Mouse (Mus musculus): ENCODE results near the gene Slit3. TPM values are rescaled to one million over a fixed set of nuclear protein-coding genes. Genes with fewer than 3 reads are reported as not detected.

Slit3 gene
- total RNA-seq, 2 experiments from 2014 or later: 9.3 to 9.8 TPM

DNA sequence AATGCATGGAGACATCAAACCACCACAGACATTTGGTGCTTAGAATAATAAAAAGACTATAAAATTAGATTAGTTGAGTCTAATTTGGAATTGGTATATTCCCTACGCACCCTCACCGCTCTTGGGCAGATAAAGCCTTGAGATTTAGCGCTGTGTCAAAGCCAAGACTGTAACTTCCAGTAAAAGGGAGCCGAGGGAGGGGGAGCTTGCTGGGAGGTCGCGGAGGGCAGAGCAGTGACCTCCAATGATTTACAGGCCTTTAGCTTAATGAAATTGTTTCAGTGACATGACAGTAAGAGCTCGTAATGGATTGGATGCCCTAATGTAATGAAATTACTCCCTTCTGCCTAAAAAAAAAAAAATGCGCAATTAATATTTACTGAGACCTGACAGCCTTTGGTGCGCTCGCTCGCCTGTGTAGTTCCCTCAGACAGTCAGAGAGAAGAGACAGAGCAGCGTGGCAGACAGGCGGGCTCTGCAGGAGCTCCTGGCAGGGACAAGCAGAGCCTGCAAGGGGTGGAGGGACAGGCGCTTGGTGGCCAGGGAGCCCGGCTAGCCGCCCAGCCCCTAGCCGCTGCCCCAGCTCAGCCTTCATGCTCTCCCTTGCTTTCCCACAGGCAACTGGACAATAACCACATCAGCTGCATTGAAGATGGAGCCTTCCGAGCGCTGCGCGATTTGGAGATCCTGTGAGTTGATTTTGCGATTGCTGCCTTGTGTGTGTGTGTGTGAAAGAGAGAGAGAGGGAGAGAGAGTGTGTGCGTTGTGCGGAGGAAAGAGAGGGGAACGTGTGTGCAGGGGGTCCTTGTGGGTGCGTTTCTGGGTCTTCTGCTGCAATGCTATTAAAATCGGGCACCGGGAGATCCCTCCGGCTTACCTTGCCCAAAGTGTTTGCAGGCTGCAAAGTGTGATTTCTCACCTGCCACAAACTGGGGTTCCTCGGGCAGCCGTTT is 423.4 kb downstream of the Slit3 start:
- intact Hi-C loops (cut with DNase I): no loop called here
- DNase-seq: no peak

DNA sequence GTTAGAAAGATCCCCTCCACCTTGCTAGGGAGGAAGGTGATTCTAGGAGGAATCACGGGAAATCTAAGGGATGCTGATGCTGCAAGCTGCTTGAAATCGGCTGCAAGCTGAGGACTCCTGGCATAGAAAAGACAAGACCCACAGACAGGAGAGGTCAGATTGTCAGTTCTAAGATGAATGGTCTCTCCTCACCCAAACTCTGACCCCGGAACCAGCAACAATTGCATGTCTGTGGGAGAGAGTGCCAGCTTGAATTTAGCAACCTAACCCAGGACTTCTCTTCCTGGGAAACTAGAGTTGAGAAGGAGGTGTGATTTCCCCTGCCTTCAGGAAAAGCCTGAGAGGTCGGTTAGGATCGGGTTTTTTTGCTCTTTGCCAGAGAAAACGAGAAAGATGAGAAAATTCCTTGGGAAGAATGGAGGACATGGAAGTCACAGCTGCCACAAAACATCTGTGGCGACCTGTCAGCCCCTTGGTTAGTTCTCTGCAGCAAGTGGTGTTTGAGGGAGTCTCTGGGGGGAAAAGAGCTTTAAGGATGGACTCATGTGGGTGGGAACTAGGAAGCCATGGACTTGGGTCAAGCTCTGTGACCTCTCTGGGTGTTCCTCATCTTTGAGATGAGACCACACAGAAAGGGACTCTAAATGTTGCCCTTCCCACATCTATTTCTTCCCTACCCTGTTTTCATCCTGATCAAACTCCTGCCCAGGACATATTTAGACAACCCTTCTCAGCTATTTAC is 425.2 kb downstream of the Slit3 start:
- no peak for DNase-seq
- intact Hi-C loops (cut with DNase I): no loop called here

DNA sequence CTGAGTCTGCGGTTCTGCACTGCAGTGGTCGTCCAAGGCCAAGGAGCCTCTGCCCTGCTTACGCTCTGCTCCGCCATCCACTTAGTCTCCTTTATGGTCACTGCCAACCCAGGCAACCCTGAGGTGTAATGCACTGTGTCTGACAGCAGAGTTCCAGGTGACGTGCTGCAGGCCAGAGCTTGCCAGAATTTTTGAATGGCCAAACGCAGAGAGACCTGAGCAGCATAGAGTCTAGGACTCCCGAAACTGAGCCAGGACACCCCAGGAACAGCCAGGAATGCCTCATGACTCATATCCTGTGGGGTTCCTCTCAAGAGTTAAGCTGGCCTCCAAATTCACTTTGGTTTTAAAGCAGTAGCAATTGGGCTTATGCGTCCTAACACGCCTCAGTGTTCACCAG is 429.0 kb downstream of the Slit3 start:
- DNase-seq: no peak
- intact Hi-C loops (cut with DNase I): no loop called here

DNA sequence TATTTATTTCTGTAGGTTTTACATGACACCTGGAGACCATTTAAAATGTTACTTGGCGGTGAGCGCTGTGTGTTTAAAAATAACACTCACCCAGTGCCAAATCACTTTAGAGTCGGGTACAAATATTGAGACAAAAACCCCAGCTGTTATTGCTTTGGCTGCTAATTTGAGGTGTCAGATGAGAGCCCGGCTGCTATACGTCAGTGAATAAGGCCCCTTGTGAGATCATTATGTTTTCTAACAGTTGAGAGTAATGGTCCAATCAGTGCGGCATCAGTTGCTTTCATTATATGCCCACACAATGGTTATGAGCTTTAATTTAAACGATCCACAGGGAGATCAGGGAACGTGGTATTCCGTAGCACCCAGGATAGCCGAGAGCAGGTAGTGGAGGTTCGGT is 435.2 kb downstream of the Slit3 start:
- intact Hi-C loops (cut with DNase I): no loop called here
- DNase-seq: no peak

DNA sequence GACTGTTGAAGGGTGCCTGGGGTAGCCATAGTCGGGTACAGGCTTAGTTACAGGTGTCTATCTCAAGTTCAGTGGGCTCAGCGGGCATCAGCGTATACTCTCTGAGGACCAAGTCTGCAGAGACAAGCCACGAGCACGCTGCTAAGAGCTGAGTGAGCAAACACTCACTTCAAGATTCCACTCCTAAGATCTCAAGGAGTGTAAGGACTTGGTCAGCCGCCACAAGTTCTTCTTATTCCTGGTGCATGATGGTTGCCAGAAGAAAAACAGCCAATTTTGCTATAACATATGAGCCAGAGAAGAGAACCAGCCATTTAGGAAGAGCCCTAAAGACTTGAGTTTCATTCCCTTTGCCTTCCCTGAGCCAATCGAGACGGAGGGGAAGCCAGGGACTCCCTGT is 436.5 kb downstream of the Slit3 start:
- intact Hi-C loops (cut with DNase I): no loop called here
- no peak for DNase-seq

DNA sequence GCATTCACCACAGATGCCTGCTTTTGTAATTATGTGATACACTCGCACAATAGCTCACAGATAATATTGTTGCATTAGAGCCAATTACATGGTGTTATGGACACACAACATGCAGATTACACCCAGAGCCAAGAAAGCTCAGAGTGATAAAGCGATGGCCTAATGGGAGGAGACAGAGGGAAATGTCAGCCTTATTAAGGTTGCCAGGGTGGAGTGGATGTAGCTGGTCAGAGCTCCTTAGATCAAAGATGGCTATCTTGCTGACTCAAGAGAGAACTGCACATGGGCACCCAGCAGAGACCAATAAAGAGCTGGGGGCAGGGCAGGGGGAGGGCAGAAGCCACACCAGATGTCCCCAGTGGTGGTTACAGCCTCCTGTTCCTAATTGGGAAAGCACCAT is 437.3 kb downstream of the Slit3 start:
- intact Hi-C loops (cut with DNase I): no loop called here

DNA sequence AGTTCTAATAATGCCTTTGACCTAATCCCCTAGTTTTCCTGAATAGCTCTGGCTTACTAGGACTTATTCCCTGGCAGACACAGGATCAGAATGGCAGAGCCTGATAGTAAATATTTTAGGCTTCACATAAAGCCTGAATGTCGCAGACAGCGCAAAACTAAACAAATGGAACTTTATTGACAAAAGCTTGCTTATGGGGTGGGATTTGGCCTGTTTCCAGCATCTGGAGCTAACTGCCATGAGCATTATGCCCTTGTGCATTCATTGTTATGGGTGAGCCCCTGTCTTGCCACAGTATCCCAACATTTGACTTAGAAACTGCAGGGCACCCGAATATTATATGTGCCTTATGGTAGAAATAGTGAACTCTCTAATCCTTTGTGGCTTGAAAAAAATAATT is 438.4 kb downstream of the Slit3 start:
- intact Hi-C loops (cut with DNase I): no loop called here
- DNase-seq: no peak

More for the DNA sequence above, 437.3 kb downstream of the Slit3 start:
- DNase-seq: no peak

DNA sequence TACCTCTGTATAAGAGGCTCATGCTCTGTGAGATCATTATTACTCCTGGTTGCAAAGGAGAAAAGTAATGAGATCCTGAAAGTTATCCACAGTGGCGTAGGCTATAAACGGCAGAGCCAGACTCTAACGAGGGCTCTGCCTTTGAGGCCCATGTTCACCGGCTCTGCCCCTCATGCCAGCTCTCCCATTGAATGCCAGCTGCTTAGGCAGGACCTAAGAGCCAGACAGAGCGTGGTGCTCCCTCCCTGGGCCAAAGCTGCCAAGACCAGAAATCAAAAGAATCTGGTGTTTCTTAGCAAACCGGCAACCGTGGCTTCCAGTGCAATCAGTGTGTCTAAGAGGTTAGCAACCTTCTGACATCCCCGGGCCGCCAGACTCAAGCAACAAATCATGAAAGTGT is 440.7 kb downstream of the Slit3 start:
- intact Hi-C loops (cut with DNase I): no loop called here
- no peak for DNase-seq

DNA sequence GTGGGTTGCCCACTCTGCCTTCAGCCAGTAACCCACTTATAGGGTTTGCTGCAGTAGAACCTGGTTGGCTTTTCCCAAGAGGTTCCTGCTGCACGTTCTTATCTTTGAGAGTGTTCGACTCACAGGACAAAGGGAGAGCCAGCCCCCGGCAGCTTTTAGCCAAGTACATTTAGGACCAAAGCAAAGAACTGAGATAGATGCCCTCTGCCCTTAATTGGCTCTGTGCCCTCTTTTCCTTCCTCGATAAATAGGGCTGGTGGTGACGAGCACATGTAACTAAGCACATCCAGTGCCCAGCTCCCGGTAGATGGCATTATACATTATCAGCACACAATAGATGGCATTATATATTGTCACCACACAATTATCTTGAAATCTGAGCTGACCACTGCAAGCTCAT is 444.3 kb downstream of the Slit3 start:
- DNase-seq: no peak
- intact Hi-C loops (cut with DNase I): no loop called here

DNA sequence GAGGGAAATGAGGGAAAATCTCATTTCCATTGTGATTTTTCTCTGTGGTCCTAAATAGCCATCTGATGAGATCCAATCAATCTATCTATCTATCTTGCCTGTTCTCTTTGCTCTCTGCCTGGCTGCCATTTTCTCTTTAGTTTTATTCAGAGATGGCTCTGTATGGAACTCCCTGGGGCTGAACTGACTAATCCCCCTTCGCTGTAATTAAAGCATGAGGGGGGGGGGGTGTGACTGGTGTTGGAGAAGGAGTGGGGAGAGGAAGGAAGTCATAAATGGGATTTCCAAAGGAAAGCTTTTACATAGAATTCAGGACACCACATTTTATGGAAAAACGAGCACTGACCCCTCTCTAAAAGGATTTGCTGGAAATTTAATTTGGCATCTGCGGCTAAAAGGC is 445.7 kb downstream of the Slit3 start:
- intact Hi-C loops (cut with DNase I): no loop called here
- no peak for DNase-seq

DNA sequence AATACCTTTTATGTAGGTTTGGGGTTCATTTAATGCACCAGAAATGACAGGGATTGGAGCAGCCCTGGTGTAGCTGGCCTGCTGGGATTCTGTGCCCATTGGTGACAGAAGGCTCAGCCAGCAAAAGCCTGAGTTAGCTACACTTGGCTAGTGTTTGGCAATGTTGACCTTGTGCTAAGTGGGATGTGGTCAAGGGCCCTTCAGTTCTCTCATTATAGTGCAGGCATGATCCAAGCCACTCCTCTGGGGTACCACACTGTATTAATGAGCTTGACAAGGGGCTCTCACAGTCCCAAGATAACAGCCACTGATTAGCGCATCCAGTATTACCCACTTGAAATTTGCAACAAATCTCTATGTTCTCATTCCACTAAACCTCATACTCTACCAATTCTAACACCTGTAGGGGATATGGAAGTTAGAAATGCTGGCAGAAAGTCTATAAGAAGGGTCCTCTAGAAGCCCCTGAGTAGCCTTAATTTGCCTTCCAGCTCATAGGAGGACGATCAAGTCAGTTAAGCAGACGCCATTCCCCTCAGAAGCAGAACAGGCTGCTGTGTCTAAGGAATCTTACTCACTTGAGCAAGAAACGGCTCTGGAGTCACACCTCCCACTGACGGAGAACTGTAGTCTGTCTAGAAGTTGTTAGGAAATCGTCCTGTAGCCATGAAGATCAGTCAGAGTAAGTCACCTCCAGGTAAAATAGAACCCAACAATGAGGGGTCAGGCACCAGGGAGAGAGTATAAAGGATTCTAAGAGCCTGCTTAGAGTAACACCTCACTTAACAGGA is 448.3 kb downstream of the Slit3 start:
- DNase-seq: no peak
- intact Hi-C loops (cut with DNase I): no loop called here

DNA sequence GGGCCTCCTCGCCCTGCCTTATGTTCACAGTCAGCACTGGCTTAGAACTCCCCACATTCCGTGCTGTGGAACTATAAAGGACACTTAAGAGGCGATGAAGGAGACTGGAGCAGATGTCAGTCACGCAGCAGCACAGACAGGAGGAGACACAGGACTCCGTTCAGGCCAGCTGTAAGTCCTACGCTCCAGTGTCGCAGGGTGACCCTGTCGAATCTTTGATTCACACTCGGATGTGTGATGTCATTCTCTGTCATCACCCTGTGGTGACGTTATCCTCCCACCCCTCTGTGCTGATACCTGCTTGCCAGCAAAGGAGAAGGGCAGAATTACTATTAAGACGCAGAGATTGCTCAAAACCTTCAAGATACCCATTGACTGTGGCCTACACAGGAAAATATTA is 448.9 kb downstream of the Slit3 start:
- no peak for DNase-seq
- intact Hi-C loops (cut with DNase I): no loop called here

DNA sequence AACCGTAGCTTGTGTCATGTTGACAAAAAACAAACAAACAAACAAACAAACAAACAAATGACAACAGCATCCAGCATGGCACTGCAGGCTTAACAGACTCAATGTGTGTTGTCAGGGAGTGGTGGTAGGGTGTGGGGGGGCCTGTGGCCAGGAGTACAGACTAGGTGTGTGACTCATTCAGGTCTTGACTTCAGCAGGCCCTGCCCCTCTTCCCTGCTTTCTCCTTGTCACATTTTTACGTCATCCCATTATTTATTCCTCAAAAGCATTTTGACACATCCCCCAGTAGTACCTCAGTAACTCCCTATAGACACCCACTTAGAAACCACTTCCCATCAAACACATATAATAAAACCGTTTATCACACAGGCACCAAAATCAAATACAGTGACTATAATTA is 450.9 kb downstream of the Slit3 start:
- DNase-seq: no peak
- intact Hi-C loops (cut with DNase I): no loop called here

DNA sequence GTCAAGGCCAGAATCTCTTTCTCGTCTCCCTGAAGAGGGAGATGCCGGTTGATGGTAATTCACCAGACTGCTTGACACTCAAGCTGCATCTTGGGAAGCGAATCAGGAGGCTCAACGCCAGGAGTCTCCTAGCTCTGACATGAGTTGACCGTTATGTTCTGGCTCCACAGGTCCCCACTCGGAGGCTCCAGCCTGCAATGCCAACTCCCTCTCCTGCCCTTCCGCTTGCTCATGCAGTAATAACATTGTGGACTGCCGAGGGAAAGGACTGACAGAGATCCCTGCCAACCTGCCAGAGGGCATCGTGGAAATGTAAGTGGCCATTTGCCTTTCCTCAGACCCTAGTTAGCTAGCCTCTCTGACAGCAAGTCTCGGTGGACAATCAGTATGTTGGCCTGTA is 457.8 kb downstream of the Slit3 start:
- no peak for DNase-seq
- intact Hi-C loops (cut with DNase I): no loop called here

DNA sequence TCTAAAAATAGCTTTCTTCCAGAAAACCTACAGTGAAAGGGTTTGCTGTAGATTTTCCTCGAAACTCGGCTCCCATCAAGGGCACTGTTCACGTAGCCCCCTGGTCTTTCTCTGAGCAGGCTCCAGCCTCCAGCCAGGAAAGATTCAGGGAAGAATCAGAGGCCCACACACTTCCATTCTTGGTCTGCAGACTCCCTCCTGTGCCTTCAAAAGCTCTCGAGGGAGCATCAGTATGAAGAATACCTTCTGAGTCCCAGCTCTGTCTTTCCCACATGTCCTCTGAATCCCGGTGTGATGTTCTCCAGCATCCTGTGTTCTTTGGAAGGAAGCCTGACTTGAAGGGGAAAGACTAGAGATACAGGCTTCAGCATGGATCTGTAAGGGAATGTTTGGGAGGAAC is 461.6 kb downstream of the Slit3 start:
- intact Hi-C loops (cut with DNase I): no loop called here

DNA sequence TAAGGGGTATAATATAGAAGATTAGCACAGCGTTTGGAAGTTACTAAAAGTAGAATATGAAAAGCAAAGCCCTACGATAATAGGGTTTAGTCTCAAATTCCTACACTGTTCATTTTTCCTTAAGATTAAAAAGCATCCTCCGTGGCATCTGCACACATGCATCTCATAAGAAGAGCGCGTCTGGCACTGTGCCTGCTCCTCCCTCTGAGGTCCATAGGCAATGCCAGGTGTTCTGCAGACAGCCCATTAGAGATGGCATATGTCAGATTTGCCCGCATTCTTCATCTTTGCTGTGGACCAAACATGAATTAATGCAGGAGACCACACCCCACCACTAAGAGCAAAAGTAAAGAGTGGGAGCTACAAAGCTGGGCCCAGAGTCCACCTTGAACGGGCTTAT is 462.6 kb downstream of the Slit3 start:
- no peak for DNase-seq
- intact Hi-C loops (cut with DNase I): no loop called here

More for the DNA sequence above, 461.6 kb downstream of the Slit3 start:
- no peak for DNase-seq

DNA sequence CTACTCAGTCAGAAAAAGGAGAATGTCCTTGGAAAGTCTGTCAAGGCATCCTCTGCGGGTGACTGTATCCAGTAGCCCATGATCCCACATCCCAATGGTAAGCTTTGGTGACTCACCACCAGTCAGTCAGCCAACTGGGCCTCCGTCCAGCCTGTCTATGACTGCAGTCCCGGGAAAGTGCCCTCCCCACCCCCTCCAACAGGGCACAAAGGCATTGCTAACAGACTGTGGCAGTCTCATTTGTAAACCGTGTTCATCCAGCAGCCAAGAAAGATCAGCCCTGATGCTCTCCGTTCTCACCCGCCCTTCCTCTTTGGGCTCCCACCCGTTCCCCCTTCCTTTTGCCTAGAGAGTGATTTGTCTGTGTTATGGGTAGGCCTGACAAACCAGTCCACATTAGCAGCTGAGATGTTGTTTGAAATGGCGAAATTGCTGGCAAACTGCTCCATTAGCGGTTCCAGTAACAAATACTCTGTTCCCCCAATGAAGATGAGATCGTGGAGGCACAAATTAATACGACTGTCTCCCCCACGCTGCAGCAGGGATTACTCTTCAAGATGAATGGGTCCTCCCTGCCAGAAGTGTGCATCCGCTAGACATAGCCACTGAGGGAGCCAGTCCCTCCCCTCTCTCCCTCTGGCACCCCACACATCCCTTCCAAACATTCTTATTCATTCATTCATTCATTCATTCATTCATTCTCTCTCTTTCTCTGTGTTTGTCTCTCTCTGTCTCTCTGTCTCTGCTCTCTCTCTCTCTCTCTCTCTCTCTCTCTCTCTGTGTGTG is 466.3 kb downstream of the Slit3 start:
- intact Hi-C loops (cut with DNase I): no loop called here
- DNase-seq: peak; percentile 47 to 50

DNA sequence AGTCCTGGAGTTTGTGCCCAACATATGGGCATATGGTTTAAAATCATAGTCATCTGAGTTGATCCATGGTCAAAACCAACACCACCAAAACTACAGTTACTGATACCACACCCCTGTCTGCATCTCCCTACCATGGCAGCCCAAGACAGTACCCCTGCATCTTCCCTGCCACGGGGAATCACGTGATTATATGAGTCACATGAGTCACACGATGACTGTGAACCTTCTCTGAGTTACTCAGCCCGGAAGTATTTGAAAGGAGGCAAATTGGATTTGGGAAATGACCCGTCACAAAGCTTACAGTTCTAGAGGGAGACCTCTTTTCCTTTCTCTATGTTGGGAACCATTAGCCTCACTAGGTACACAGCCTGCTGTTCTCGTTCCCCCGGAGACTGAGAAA is 468.9 kb downstream of the Slit3 start:
- intact Hi-C loops (cut with DNase I): no loop called here

DNA sequence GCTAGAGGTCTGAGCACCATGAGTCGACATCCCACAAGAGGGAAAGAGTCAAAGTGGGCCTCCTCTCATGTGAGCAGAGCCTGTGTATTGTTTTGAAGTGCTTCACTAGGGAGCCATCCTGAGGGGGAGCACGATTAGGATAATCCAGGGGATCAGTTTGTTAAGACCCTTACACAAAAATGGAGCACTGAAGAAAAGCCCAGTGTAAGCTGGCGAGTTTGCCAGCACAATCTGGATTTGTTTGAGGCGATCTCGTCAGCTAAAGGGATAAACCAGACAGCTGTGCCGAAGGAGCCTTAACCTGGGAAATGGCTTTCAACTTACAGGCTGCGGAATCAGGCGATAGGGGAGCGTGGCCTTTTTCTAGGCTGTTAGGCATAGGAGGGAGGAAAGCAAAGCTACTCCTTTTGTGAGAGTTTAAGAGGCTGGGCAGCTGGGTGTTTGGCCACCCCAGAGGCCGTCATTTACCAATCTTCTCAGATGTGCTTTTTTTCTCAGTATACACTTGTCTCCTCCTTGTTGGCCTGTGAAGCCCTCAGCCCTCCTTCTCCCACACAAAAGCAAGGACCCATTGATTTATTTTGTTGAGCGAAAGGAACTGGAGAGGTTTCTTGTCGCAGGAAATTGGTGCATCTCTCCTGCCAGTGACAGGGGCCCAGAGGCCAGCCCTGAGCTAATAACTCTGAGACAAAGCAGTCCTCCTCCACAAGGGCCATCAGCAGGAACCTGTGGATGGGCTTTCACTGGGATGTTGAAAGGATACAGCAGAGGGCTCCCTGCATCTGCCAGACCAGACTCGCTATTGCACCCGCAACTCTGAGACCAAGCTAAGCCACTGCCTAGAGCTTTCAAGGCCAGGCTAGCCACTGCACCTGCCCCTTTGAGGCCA is 472.4 kb downstream of the Slit3 start:
- intact Hi-C loops (cut with DNase I): no loop called here

More for the DNA sequence above, 468.9 kb downstream of the Slit3 start:
- no peak for DNase-seq

More for the DNA sequence above, 472.4 kb downstream of the Slit3 start:
- DNase-seq: no peak

All from gastrocnemius, postnatal 36 days (tissue).